Mouse (Mus musculus) liver, embryonic 14.5 days (tissue): ENCODE results near the gene Gm9736. TPM values are rescaled to one million over a fixed set of nuclear protein-coding genes. Genes with fewer than 3 reads are reported as not detected.
"Not testable (repeated sequence)": the region's sequence is repeated elsewhere in the genome, so short reads cannot be mapped to it uniquely, and the experiment has no call there.

ENCODE experiments used
- ATAC-seq: fragments of 200-750 bp; cut with Nextera tagmentation; 2 replicates; pipeline ENCODE4 v1.8.0; 2017; ENCODE audit warnings: moderate number of reproducible peaks, mild to moderate bottlenecking, moderate library complexity; ENCODE audit not compliant: insufficient read depth
- DNase-seq, 3 experiments: peaks; one replicate each; pipeline ENCODE4 v3.0.0-alpha.2; 2012 to 2013; ENCODE audit warnings: low read depth in 3 of 3, low spot score in 3 of 3
- H3K27ac ChIP-seq: fragments of 300-500 bp; sonication (generic); 2 replicates; pipeline ENCODE4 v1.5.1; 2014; ENCODE audit warnings: moderate library complexity, mild to moderate bottlenecking, control low read depth, inconsistent platforms
- H3K27me3 ChIP-seq: fragments of 300-500 bp; sonication (generic); 2 replicates; pipeline ENCODE4 v1.6.1; 2014; ENCODE audit warnings: mild to moderate bottlenecking, low read length, moderate library complexity; ENCODE audit not compliant: control insufficient read depth, insufficient read depth
- H3K36me3 ChIP-seq: fragments of 300-500 bp; sonication (generic); replicated peaks from 2 replicates; pipeline ENCODE4 v1.6.1; 2014; ENCODE audit warnings: low read depth; ENCODE audit not compliant: control insufficient read depth, insufficient read depth
- H3K4me1 ChIP-seq, 2 experiments: fragments of 200-500 bp in 1 of 2; fragments of 300-500 bp in 1 of 2; sonication (generic) in 1 of 2; replicated peaks; 2 replicates each; pipeline ENCODE4 v1.6.1; 2012 to 2014; ENCODE audit warnings: antibody characterized with exemption in 1 of 2, inconsistent platforms in 1 of 2, low read length in 1 of 2; ENCODE audit not compliant: control insufficient read depth in 2 of 2, insufficient read depth in 2 of 2
- H3K4me2 ChIP-seq: fragments of 300-500 bp; sonication (generic); 2 replicates; pipeline ENCODE4 v1.6.1; 2014; ENCODE audit warnings: low read depth, mild to moderate bottlenecking, control low read depth, moderate library complexity
- H3K4me3 ChIP-seq, 2 experiments: fragments of 200-500 bp in 1 of 2; fragments of 300-500 bp in 1 of 2; sonication (generic) in 1 of 2; 2 replicates each; pipeline ENCODE4 v1.5.1; 2012 to 2014; ENCODE audit warnings: low read depth in 2 of 2, low read length in 2 of 2, mild to moderate bottlenecking in 2 of 2, control low read depth in 1 of 2, inconsistent platforms in 1 of 2, moderate library complexity in 1 of 2; ENCODE audit not compliant: insufficient read depth in 1 of 2
- H3K9ac ChIP-seq: fragments of 300-500 bp; sonication (generic); replicated peaks from 2 replicates; pipeline ENCODE4 v1.6.1; 2014; ENCODE audit warnings: mild to moderate bottlenecking, control low read depth, moderate library complexity
- H3K9me3 ChIP-seq: fragments of 300-500 bp; sonication (generic); 2 replicates; pipeline ENCODE4 v1.6.1; 2016; ENCODE audit warnings: low read length, mixed read lengths; ENCODE audit not compliant: control insufficient read depth
- CTCF ChIP-seq: IDR thresholded peaks from 2 replicates; pipeline ENCODE4 v1.5.1; 2016; ENCODE audit warnings: antibody characterized with exemption, low read depth, control low read depth
- EP300 ChIP-seq: IDR thresholded peaks from 2 replicates; pipeline ENCODE4 v1.6.1; 2016; ENCODE audit warnings: antibody characterized with exemption, low read depth
- WGBS: fragments of 180-500 bp; shearing (Covaris S2); extraction: QIAGEN DNeasy Blood & Tissue Kit; methylation state at CpG from one replicate; pipeline ENCODE4 v1.1.7; 2014; ENCODE audit not compliant: insufficient replicate concordance; 5-methylcytosine and 5-hydroxymethylcytosine counted together
- polyA plus RNA-seq, 2 experiments: library from polyadenylated mRNA; depleted of rRNA in 1 of 2; stranded (reverse) in 1 of 2; unstranded in 1 of 2; fragments of >200 nt; fragmentation: Nextera tagmentation in 1 of 2; extraction: Ambion mirVana in 1 of 2; gene quantifications; 2 replicates each; pipeline versions ENCODE4 v1.2.1 to v1.2.3; 2012 to 2014

Gm9736 gene
- polyA plus RNA-seq, 2 experiments, result not detected

DNA sequence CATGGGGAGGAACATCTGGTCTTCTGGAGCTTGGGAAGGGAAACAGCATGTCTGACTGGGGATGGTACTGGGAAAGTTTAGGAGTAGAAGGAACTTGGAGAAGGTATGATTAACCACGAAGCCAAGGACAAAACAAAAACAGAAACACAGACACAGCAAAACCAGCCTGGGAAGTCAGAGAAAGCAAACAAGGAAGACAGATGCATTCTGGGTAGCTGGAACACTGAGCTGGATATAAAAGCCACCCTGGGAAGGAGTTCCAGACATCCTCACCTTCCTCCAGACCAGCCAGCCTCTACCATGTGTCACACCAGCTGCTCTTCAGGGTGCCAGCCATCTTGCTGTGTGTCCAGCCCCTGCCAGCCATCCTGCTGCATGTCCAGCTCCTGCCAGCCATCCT lies 35.6 kb downstream of the Gm9736 start, which contains the start of gene Gm10142:
TSS of gene Gm10142 (plus strand) at position 301 of the 400 bp plus-strand sequence.
- Histone ChIP-seq H3K4me3 (no peak within 1 kb of the TSS), H3K36me3 (no peaks in the 10 kb centered on the region), H3K4me2 (no peak within 1 kb of the TSS), H3K27ac (no peak within 1 kb of the TSS), H3K9ac (no peak within 1 kb of the TSS), H3K9me3 (no peaks in the 10 kb centered on the region), H3K4me1 (no peaks in the 10 kb centered on the region), H3K27me3 (no peaks in the 10 kb centered on the region)
- no peak for TF ChIP-seq EP300
- TF ChIP-seq CTCF, result no peak
- ATAC-seq (no peak), DNase-seq (no peak)
- 48% methylated on average over 1 of the region's 1 CpGs for WGBS

DNA sequence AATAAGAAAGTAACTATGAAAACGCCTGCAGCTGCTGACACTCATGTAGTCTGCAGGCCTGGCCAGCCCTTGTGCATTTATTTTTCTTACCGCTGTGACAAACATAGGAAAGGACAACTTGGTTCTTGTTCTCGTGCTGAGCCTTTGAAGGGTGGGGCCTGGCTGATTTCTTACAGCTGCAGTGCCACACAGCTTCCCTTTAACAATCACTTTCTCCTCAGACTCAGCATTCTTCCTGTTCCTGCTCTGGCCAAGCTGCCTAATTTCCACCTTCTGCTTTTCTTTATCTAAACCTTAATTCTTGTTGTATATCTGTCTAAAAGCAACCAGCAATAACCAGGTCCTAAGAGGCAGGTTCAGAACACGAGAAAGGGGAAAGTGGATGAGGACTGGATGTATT lies 37.4 kb downstream of the Gm9736 start:
- DNase-seq, result no peak
- Histone ChIP-seq H3K36me3 (no peaks in the 10 kb centered on the region), H3K4me3 (no peak overlapping the region), H3K9me3 (no peaks in the 10 kb centered on the region), H3K27me3 (no peaks in the 10 kb centered on the region), H3K27ac (no peak overlapping the region), H3K9ac (no peak overlapping the region), H3K4me1 (no peaks in the 10 kb centered on the region), H3K4me2 (no peak overlapping the region)
- 29% methylated on average over 4 of the region's 4 CpGs for WGBS
- no peak for ATAC-seq
- TF ChIP-seq CTCF (no peak), EP300 (no peak)

DNA sequence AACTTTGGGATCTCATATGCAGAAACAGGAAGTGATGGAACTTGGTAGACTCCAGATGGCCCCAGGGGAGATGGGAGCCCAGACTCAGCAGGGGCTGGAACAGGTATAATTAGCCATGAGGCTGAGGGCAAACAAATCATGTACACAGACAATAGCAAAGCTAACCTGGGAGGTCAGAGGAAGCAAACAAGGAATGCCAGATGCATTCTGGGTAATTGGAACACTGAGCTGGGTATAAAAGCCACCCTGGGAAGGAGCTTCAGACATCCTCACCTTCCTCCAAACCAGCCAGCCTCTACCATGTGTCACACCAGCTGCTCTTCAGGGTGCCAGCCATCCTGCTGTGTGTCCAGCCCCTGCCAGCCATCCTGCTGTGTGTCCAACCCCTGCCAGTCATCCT lies 40.0 kb downstream of the Gm9736 start, which contains the start of gene Gm10024:
TSS of gene Gm10024 (plus strand) at position 301 of the 400 bp plus-strand sequence.
- ATAC-seq, H3K9ac ChIP-seq, DNase-seq, H3K4me1 ChIP-seq, H3K36me3 ChIP-seq, H3K27ac ChIP-seq, H3K9me3 ChIP-seq, H3K4me2 ChIP-seq, H3K27me3 ChIP-seq, H3K4me3 ChIP-seq: not testable (repeated sequence)

DNA sequence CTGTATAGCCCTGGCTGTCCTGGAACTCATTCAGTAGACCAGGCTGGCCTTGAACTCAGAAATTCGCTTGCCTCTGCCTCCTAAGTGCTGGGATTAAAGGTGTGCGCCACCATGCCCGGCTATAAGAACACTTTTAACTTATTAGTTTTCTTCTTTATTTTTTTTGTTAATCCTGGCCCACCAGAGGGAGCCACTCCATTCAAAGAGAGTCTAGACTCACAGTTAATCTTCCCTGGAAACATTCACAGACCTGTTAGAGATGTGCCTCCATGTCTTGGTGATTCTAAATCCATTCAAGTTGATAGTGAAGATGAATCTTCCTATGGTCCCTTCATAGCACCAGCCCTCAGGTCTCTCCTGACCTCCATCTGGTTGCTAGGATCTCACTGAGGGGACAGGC lies 41.3 kb downstream of the Gm9736 start:
- 59% methylated on average over 3 of the region's 3 CpGs for WGBS
- Histone ChIP-seq H3K4me2 (no peak overlapping the region), H3K4me3 (no peak overlapping the region), H3K9me3 (no peaks in the 10 kb centered on the region), H3K4me1 (no peaks in the 10 kb centered on the region), H3K36me3 (no peaks in the 10 kb centered on the region), H3K27ac (no peak overlapping the region), H3K9ac (no peak overlapping the region), H3K27me3 (no peaks in the 10 kb centered on the region)
- ATAC-seq (no peak), DNase-seq (no peak)
- no peak for TF ChIP-seq CTCF
- no peak for TF ChIP-seq EP300

DNA sequence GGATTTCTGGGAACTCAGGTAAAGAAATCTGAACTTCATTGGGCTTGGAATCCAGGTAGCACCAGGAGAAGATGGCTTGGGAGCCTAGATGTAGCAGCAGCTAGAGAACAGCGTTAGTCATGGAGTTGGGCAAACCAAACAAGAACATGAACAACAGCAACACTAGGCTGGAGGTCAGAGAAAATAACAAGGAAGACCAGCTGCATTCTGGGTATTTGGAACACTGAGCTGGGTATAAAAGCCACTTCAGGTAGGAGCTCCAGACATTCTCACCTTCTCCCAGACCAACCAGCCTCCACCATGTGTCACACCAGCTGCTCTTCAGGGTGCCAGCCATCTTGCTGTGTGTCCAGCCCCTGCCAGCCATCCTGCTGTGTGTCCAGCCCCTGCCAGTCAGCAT lies 44.8 kb downstream of the Gm9736 start, which contains the start of gene Gm10272:
TSS of gene Gm10272 (plus strand) at position 301 of the 400 bp plus-strand sequence.
- Histone ChIP-seq H3K4me2 (no peak within 1 kb of the TSS), H3K9ac (no peak within 1 kb of the TSS), H3K9me3 (no peaks in the 10 kb centered on the region), H3K4me1 (no peaks in the 10 kb centered on the region), H3K4me3 (no peak within 1 kb of the TSS), H3K27me3 (no peaks in the 10 kb centered on the region), H3K36me3 (no peaks in the 10 kb centered on the region), H3K27ac (no peak within 1 kb of the TSS)
- TF ChIP-seq EP300 (no peak), CTCF (no peak)
- DNase-seq, result no peak
- WGBS, result 78% methylated on average over 1 of the region's 1 CpGs
- ATAC-seq, result no peak

Other genes with a start within 250 kb of the Gm9736 start
Only the 30 nearest of the 32 such genes appear.
- 7.1 and 8.7 TPM in 2 replicates for gene Itgb2, start 221.1 kb downstream of the Gm9736 start, polyA plus RNA-seq (2012; rRNA removed)
- 9.2 and 11.1 TPM in 2 replicates for gene Itgb2, start 221.1 kb downstream of the Gm9736 start, polyA plus RNA-seq (2014; fragmentation: Nextera tagmentation; extraction: Ambion mirVana)
- 36.6 and 40.5 TPM in 2 replicates for gene Pttg1ip, start 169.6 kb downstream of the Gm9736 start, polyA plus RNA-seq (2012; rRNA removed)
- 64.8 and 69.1 TPM in 2 replicates for gene Pttg1ip, start 169.6 kb downstream of the Gm9736 start, polyA plus RNA-seq (2014; fragmentation: Nextera tagmentation; extraction: Ambion mirVana)
- 74.1 and 109 TPM in 2 replicates for gene Sumo3, start 145.3 kb downstream of the Gm9736 start, polyA plus RNA-seq (2012; rRNA removed)
- 82.5 and 87.7 TPM in 2 replicates for gene Sumo3, start 145.3 kb downstream of the Gm9736 start, polyA plus RNA-seq (2014; fragmentation: Nextera tagmentation; extraction: Ambion mirVana)
- gene Gm49325, start 145.2 kb downstream of the Gm9736 start, polyA plus RNA-seq (2012; rRNA removed), result 0.09 TPM in 1 of 2 replicates, not detected in the other
- gene Gm49325, start 145.2 kb downstream of the Gm9736 start, polyA plus RNA-seq (2014; fragmentation: Nextera tagmentation; extraction: Ambion mirVana), result not detected in 2 replicates
- gene Ube2g2, start 129.1 kb downstream of the Gm9736 start, polyA plus RNA-seq (2012; rRNA removed), result 19.3 TPM in 2 replicates
- gene Ube2g2, start 129.1 kb downstream of the Gm9736 start, polyA plus RNA-seq (2014; fragmentation: Nextera tagmentation; extraction: Ambion mirVana), result 25.3 and 27.1 TPM in 2 replicates
- 0.03 TPM in 1 of 2 replicates, not detected in the other for gene Tspear, start 64.8 kb downstream of the Gm9736 start, polyA plus RNA-seq (2012; rRNA removed)
- gene Tspear, start 64.8 kb downstream of the Gm9736 start, polyA plus RNA-seq (2014; fragmentation: Nextera tagmentation; extraction: Ambion mirVana), result not detected in 2 replicates
- not detected in 2 replicates for gene Gm19402, start 60.6 kb downstream of the Gm9736 start, polyA plus RNA-seq (2012; rRNA removed)
- gene Gm19402, start 60.6 kb downstream of the Gm9736 start, polyA plus RNA-seq (2014; fragmentation: Nextera tagmentation; extraction: Ambion mirVana), result not detected in 2 replicates
- not detected in 2 replicates for gene Gm9508, start 54.1 kb downstream of the Gm9736 start, polyA plus RNA-seq (2012; rRNA removed)
- gene Gm9508, start 54.1 kb downstream of the Gm9736 start, polyA plus RNA-seq (2014; fragmentation: Nextera tagmentation; extraction: Ambion mirVana), result not detected in 2 replicates
- not detected in 2 replicates for gene Gm10272, start 44.7 kb downstream of the Gm9736 start, polyA plus RNA-seq (2012; rRNA removed)
- not detected in 2 replicates for gene Gm10272, start 44.7 kb downstream of the Gm9736 start, polyA plus RNA-seq (2014; fragmentation: Nextera tagmentation; extraction: Ambion mirVana)
- not detected in 2 replicates for gene Gm10024, start 39.9 kb downstream of the Gm9736 start, polyA plus RNA-seq (2012; rRNA removed)
- not detected in 2 replicates for gene Gm10024, start 39.9 kb downstream of the Gm9736 start, polyA plus RNA-seq (2014; fragmentation: Nextera tagmentation; extraction: Ambion mirVana)
- gene Gm10142, start 35.5 kb downstream of the Gm9736 start, polyA plus RNA-seq (2012; rRNA removed), result not detected in 2 replicates
- not detected in 2 replicates for gene Gm10142, start 35.5 kb downstream of the Gm9736 start, polyA plus RNA-seq (2014; fragmentation: Nextera tagmentation; extraction: Ambion mirVana)
- gene Krtap12-1, start 30.8 kb downstream of the Gm9736 start, polyA plus RNA-seq (2012; rRNA removed), result not detected in 2 replicates
- not detected in 2 replicates for gene Krtap12-1, start 30.8 kb downstream of the Gm9736 start, polyA plus RNA-seq (2014; fragmentation: Nextera tagmentation; extraction: Ambion mirVana)
- gene Gm10100, start 24.9 kb downstream of the Gm9736 start, polyA plus RNA-seq (2012; rRNA removed), result not detected in 2 replicates
- gene Gm10100, start 24.9 kb downstream of the Gm9736 start, polyA plus RNA-seq (2014; fragmentation: Nextera tagmentation; extraction: Ambion mirVana), result not detected in 2 replicates
- not detected in 2 replicates for gene Gm18596, start 8.7 kb downstream of the Gm9736 start, polyA plus RNA-seq (2012; rRNA removed)
- not detected in 2 replicates for gene Gm18596, start 8.7 kb downstream of the Gm9736 start, polyA plus RNA-seq (2014; fragmentation: Nextera tagmentation; extraction: Ambion mirVana)
- gene Gm3233, start 8.3 kb upstream of the Gm9736 start, polyA plus RNA-seq (2012; rRNA removed), result not detected in 2 replicates
- not detected in 2 replicates for gene Gm3233, start 8.3 kb upstream of the Gm9736 start, polyA plus RNA-seq (2014; fragmentation: Nextera tagmentation; extraction: Ambion mirVana)
- gene Gm3238, start 20.0 kb upstream of the Gm9736 start, polyA plus RNA-seq (2012; rRNA removed), result not detected in 2 replicates
- not detected in 2 replicates for gene Gm3238, start 20.0 kb upstream of the Gm9736 start, polyA plus RNA-seq (2014; fragmentation: Nextera tagmentation; extraction: Ambion mirVana)
- not detected in 2 replicates for gene Gm7138, start 25.6 kb upstream of the Gm9736 start, polyA plus RNA-seq (2012; rRNA removed)
- gene Gm7138, start 25.6 kb upstream of the Gm9736 start, polyA plus RNA-seq (2014; fragmentation: Nextera tagmentation; extraction: Ambion mirVana), result not detected in 2 replicates
- not detected in 2 replicates for gene Gm3250, start 31.2 kb upstream of the Gm9736 start, polyA plus RNA-seq (2012; rRNA removed)
- gene Gm3250, start 31.2 kb upstream of the Gm9736 start, polyA plus RNA-seq (2014; fragmentation: Nextera tagmentation; extraction: Ambion mirVana), result not detected in 2 replicates
- not detected in 2 replicates for gene Gm7137, start 36.8 kb upstream of the Gm9736 start, polyA plus RNA-seq (2012; rRNA removed)
- gene Gm7137, start 36.8 kb upstream of the Gm9736 start, polyA plus RNA-seq (2014; fragmentation: Nextera tagmentation; extraction: Ambion mirVana), result not detected in 2 replicates
- gene Gm9639, start 43.7 kb upstream of the Gm9736 start, polyA plus RNA-seq (2012; rRNA removed), result not detected in 2 replicates
- gene Gm9639, start 43.7 kb upstream of the Gm9736 start, polyA plus RNA-seq (2014; fragmentation: Nextera tagmentation; extraction: Ambion mirVana), result not detected in 2 replicates
- gene Gm19668, start 47.8 kb upstream of the Gm9736 start, polyA plus RNA-seq (2012; rRNA removed), result not detected in 2 replicates
- gene Gm19668, start 47.8 kb upstream of the Gm9736 start, polyA plus RNA-seq (2014; fragmentation: Nextera tagmentation; extraction: Ambion mirVana), result not detected in 2 replicates
- gene Gm9507, start 60.5 kb upstream of the Gm9736 start, polyA plus RNA-seq (2012; rRNA removed), result not detected in 2 replicates
- not detected in 2 replicates for gene Gm9507, start 60.5 kb upstream of the Gm9736 start, polyA plus RNA-seq (2014; fragmentation: Nextera tagmentation; extraction: Ambion mirVana)
- gene Gm2696, start 63.3 kb upstream of the Gm9736 start, polyA plus RNA-seq (2012; rRNA removed), result not detected in 2 replicates
- not detected in 2 replicates for gene Gm2696, start 63.3 kb upstream of the Gm9736 start, polyA plus RNA-seq (2014; fragmentation: Nextera tagmentation; extraction: Ambion mirVana)
- not detected in 2 replicates for gene Krtap10-4, start 75.7 kb upstream of the Gm9736 start, polyA plus RNA-seq (2012; rRNA removed)
- not detected in 2 replicates for gene Krtap10-4, start 75.7 kb upstream of the Gm9736 start, polyA plus RNA-seq (2014; fragmentation: Nextera tagmentation; extraction: Ambion mirVana)
- gene Krtap10-10, start 84.6 kb upstream of the Gm9736 start, polyA plus RNA-seq (2012; rRNA removed), result not detected in 2 replicates
- not detected in 2 replicates for gene Krtap10-10, start 84.6 kb upstream of the Gm9736 start, polyA plus RNA-seq (2014; fragmentation: Nextera tagmentation; extraction: Ambion mirVana)
- not detected in 2 replicates for gene Gm36176, start 95.4 kb upstream of the Gm9736 start, polyA plus RNA-seq (2012; rRNA removed)
- gene Gm36176, start 95.4 kb upstream of the Gm9736 start, polyA plus RNA-seq (2014; fragmentation: Nextera tagmentation; extraction: Ambion mirVana), result not detected in 2 replicates
- not detected in 2 replicates for gene Gm10318, start 101.5 kb upstream of the Gm9736 start, polyA plus RNA-seq (2012; rRNA removed)
- gene Gm10318, start 101.5 kb upstream of the Gm9736 start, polyA plus RNA-seq (2014; fragmentation: Nextera tagmentation; extraction: Ambion mirVana), result not detected in 2 replicates
- not detected in 2 replicates for gene Gm3285, start 110.6 kb upstream of the Gm9736 start, polyA plus RNA-seq (2012; rRNA removed)
- gene Gm3285, start 110.6 kb upstream of the Gm9736 start, polyA plus RNA-seq (2014; fragmentation: Nextera tagmentation; extraction: Ambion mirVana), result not detected in 2 replicates
- 6.7 and 8.4 TPM in 2 replicates for gene Lrrc3, start 151.2 kb upstream of the Gm9736 start, polyA plus RNA-seq (2012; rRNA removed)
- 8.0 and 8.9 TPM in 2 replicates for gene Lrrc3, start 151.2 kb upstream of the Gm9736 start, polyA plus RNA-seq (2014; fragmentation: Nextera tagmentation; extraction: Ambion mirVana)
- 1.1 TPM in 2 replicates for gene Trpm2, start 219.2 kb upstream of the Gm9736 start, polyA plus RNA-seq (2012; rRNA removed)
- gene Trpm2, start 219.2 kb upstream of the Gm9736 start, polyA plus RNA-seq (2014; fragmentation: Nextera tagmentation; extraction: Ambion mirVana), result 1.4 and 1.5 TPM in 2 replicates